Mouse (Mus musculus): ENCODE data around the gene Trpm1. TPM values are rescaled to one million over a fixed set of nuclear protein-coding genes. Genes with fewer than 3 reads are reported as not detected.
A peak's percentile ranks its signal among the peaks of the same experiment; 100 is the strongest.

Gene Trpm1
- polyA plus RNA-seq, 2 experiments, result 0.52 to 0.85 TPM

DNA sequence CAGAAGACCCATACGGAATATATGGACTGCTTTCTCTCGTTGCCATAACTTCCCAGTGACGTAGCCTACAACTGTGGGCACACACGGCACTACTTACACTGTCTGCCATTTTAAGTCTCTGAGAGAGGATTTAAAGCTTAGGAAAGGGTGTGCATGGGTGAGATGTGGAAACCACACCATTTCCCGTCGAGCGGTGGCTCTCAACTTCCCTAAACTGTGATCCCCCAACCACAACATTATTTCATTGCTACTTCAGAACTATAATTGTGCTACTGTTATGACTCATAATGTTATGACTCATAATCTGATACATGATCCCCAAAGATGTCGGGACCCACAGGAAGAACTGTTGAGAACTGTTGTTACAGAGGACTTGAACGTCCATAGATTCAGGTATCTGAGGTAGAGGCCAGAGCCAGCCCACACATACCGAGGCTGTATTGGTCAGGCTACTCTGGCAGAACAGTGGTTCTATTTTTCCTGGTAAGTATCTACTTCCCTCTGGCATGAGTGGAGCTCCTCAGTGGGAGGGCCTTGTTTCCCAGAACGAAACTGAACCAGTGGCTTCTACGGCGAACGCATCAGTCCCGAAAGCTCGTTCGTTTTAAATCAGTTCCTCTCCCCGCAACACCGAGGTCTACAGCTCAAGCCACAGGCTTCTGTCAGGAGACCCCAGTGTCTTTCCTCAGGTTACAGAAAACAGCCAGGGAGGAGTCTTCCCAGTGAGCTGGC, 12.2 kb upstream of the Trpm1 start:
- no peak for ATAC-seq (ENCODE audit: low FRiP score, low read depth)
- no peak overlapping the region for H3K9ac ChIP-seq (ENCODE audit: low read depth, low read length, severe bottlenecking)
- no peak for TF ChIP-seq POLR2A (IDR thresholded peaks at IDR 0.05; ENCODE audit: borderline replicate concordance, extremely low read depth, insufficient read depth, insufficient read length)
- DNase-seq (ENCODE audit: low spot score), result no peak
- H3K4me2 ChIP-seq (replicated peaks; ENCODE audit: low read depth, low read length, severe bottlenecking), result no peak overlapping the region
- H3K4me3 ChIP-seq (replicated peaks; ENCODE audit: low read length), result no peak overlapping the region
- no peak overlapping the region for H3K27ac ChIP-seq (replicated peaks; ENCODE audit: low read depth, low read length)
- WGBS, result 84% methylated on average over 19 of the region's 19 CpGs
- no peaks in the 10 kb centered on the region for H3K27me3 ChIP-seq (ENCODE audit: control insufficient read depth, insufficient read depth, low read length)
- H3K4me1 ChIP-seq (ENCODE audit: control insufficient read depth, insufficient read depth, low read length), result no peaks in the 10 kb centered on the region
- H3K36me3 ChIP-seq (ENCODE audit: control insufficient read depth, insufficient read depth, low read length), result no peaks in the 10 kb centered on the region
- H3K9me3 ChIP-seq (ENCODE audit: control insufficient read depth, low read length), result no peaks in the 10 kb centered on the region

DNA sequence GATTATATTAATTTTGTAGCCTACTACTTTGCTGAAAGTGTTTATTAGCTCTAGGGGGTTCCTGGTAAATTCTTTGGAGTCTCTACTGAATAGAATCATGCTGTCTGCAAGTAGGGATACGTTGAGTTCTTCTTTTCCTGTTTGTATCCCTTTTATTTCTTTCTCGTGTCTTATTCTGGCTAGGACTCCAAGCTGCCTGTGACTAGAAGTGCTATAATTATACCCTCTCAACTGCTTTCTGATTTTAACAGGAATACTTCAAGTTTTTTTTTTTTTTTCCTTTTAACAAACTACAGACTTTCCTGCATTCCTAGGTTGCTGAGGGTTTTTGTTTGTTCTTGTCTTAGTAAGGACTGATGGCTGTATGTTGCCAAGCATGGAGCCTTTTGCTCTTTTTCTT, 4.3 kb upstream of the Trpm1 start:
- no peaks in the 10 kb centered on the region for H3K36me3 ChIP-seq (ENCODE audit: control insufficient read depth, insufficient read depth, low read length)

DNA sequence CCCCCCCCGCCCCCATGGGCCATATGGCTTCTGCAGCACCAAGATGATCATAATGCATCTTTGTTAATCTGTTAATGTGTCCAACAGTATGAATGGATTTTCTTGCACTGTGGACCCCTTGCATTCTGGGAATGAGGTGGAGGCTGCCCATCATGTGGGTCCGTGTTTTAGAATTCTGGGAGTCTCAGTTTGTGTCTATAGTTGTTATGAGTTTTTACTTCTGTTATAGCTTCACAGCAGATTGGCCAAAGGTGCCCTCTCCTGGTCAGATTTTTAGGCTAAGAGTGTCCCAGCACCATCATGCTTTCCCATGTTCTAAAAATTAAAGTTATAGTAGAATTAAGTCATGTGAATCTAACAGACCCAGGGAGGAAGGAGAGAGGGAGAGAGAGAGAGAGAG, 3.9 kb upstream of the Trpm1 start:
- ATAC-seq (ENCODE audit: low FRiP score, low read depth), result no peak
- Histone ChIP-seq H3K27ac (replicated peaks; ENCODE audit: low read depth, low read length) (no peak overlapping the region), H3K4me1 (ENCODE audit: control insufficient read depth, insufficient read depth, low read length) (no peaks in the 10 kb centered on the region), H3K9ac (ENCODE audit: low read depth, low read length, severe bottlenecking) (no peak overlapping the region), H3K9me3 (ENCODE audit: control insufficient read depth, low read length) (no peaks in the 10 kb centered on the region), H3K27me3 (ENCODE audit: control insufficient read depth, insufficient read depth, low read length) (no peaks in the 10 kb centered on the region), H3K4me2 (replicated peaks; ENCODE audit: low read depth, low read length, severe bottlenecking) (no peak overlapping the region), H3K4me3 (replicated peaks; ENCODE audit: low read length) (no peak overlapping the region), H3K36me3 (ENCODE audit: control insufficient read depth, insufficient read depth, low read length) (no peaks in the 10 kb centered on the region)
- no peak for TF ChIP-seq POLR2A (IDR thresholded peaks at IDR 0.05; ENCODE audit: borderline replicate concordance, extremely low read depth, insufficient read depth, insufficient read length)
- 54% methylated on average over 2 of the region's 2 CpGs for WGBS
- DNase-seq (ENCODE audit: low spot score), result no peak

More for the DNA sequence above, 4.3 kb upstream of the Trpm1 start:
- no peak for DNase-seq (ENCODE audit: low spot score)
- Histone ChIP-seq H3K27me3 (ENCODE audit: control insufficient read depth, insufficient read depth, low read length) (no peaks in the 10 kb centered on the region), H3K9ac (ENCODE audit: low read depth, low read length, severe bottlenecking) (no peak overlapping the region), H3K4me2 (replicated peaks; ENCODE audit: low read depth, low read length, severe bottlenecking) (no peak overlapping the region), H3K4me3 (replicated peaks; ENCODE audit: low read length) (no peak overlapping the region), H3K4me1 (ENCODE audit: control insufficient read depth, insufficient read depth, low read length) (no peaks in the 10 kb centered on the region), H3K27ac (replicated peaks; ENCODE audit: low read depth, low read length) (no peak overlapping the region), H3K9me3 (ENCODE audit: control insufficient read depth, low read length) (no peaks in the 10 kb centered on the region)
- TF ChIP-seq POLR2A (IDR thresholded peaks at IDR 0.05; ENCODE audit: borderline replicate concordance, extremely low read depth, insufficient read depth, insufficient read length), result no peak
- no peak for ATAC-seq (ENCODE audit: low FRiP score, low read depth)
- WGBS, result 54% methylated on average over 2 of the region's 2 CpGs

DNA sequence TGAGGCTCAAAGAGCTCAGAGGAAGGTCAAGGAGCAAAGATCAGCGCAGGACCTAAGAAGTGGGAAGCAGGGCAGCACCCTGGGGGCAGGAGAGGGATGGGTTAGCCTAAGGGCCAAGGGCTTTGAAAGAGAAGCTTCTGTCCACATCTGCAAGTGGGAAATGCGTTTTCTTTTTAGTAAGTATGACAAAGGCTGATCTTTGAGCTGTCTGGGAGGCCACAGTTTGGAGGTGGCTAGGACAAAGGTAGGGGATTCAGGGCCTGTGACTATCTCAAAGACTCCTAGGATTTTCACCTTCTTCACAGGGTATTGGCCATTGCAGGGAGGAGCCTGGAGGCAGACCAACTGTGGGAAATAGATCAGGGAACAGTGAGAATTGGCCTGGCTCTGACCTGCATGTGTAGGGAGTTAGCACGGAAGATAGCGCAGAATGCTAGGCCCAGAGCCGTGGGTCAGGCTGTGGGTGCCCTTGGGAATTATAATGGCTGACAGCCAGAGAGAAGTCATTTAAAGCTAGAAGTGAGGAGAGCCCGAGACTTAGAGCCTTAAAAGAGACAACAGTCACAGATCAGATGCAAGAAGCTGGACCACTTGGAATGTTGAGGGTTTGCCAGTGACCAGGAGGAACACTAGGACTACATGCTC, 3.1 kb upstream of the Trpm1 start:
- Histone ChIP-seq H3K4me1 (ENCODE audit: control insufficient read depth, insufficient read depth, low read length) (no peaks in the 10 kb centered on the region), H3K9ac (ENCODE audit: low read depth, low read length, severe bottlenecking) (no peak overlapping the region), H3K4me2 (replicated peaks; ENCODE audit: low read depth, low read length, severe bottlenecking) (no peak overlapping the region), H3K27me3 (ENCODE audit: control insufficient read depth, insufficient read depth, low read length) (no peaks in the 10 kb centered on the region), H3K4me3 (replicated peaks; ENCODE audit: low read length) (no peak overlapping the region), H3K36me3 (ENCODE audit: control insufficient read depth, insufficient read depth, low read length) (no peaks in the 10 kb centered on the region), H3K9me3 (ENCODE audit: control insufficient read depth, low read length) (no peaks in the 10 kb centered on the region), H3K27ac (replicated peaks; ENCODE audit: low read depth, low read length) (no peak overlapping the region)
- ATAC-seq (ENCODE audit: low FRiP score, low read depth) (no peak), DNase-seq (ENCODE audit: low spot score) (no peak)
- TF ChIP-seq POLR2A (IDR thresholded peaks at IDR 0.05; ENCODE audit: borderline replicate concordance, extremely low read depth, insufficient read depth, insufficient read length), result no peak
- WGBS, result 68% methylated on average over 6 of the region's 6 CpGs

DNA sequence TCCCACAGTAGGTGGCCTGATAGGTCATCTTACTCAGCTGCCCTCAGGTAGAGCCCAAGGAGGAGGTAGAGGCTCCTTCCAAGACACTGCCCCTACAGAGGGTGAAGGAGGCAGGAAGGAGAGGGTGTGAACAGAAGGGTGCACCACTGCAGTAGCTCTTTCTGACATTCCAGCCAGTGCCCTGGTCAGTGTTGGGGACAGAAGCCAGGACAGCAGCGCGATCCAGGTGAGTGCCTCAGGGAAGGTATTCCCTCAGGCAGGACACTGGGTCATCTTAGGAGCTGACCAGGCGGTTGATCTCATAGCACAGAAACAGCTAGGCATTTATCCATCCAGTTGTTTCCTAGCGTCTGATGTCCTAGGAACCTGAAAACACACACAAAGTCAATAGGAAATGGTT, 1.6 kb downstream of the Trpm1 start:
- ATAC-seq (ENCODE audit: low FRiP score, low read depth), result no peak
- no peaks in the 10 kb centered on the region for H3K4me1 ChIP-seq (ENCODE audit: control insufficient read depth, insufficient read depth, low read length)
- no peak for DNase-seq (ENCODE audit: low spot score)
- H3K27ac ChIP-seq (replicated peaks; ENCODE audit: low read depth, low read length), result no peak overlapping the region
- WGBS, result 68% methylated on average over 4 of the region's 4 CpGs
- H3K9ac ChIP-seq (ENCODE audit: low read depth, low read length, severe bottlenecking), result no peak overlapping the region
- H3K27me3 ChIP-seq (ENCODE audit: control insufficient read depth, insufficient read depth, low read length), result no peaks in the 10 kb centered on the region
- peak overlapping the region; percentile 25; the same call in 1 of the 2 replicates for H3K4me2 ChIP-seq (replicated peaks; ENCODE audit: low read depth, low read length, severe bottlenecking)
- no peak for TF ChIP-seq POLR2A (IDR thresholded peaks at IDR 0.05; ENCODE audit: borderline replicate concordance, extremely low read depth, insufficient read depth, insufficient read length)
- H3K4me3 ChIP-seq (replicated peaks; ENCODE audit: low read length), result 0 out of 2 replicates have a peak overlapping the region, but pooled peaks have one; percentile 2
- H3K36me3 ChIP-seq (ENCODE audit: control insufficient read depth, insufficient read depth, low read length), result no peaks in the 10 kb centered on the region
- H3K9me3 ChIP-seq (ENCODE audit: control insufficient read depth, low read length), result no peaks in the 10 kb centered on the region

Measured in limb, embryonic 14.5 days (tissue).